Mouse (Mus musculus) left cerebral cortex, adult 2 months (tissue): ENCODE results near the gene Auh. TPM values are rescaled to one million over a fixed set of nuclear protein-coding genes. Genes with fewer than 3 reads are reported as not detected.

ENCODE experiments used
- DNase-seq, 2 experiments: peaks; one replicate each; pipeline ENCODE4 v3.0.0; 2021 to 2022; ENCODE audit warnings: low spot score in 2 of 2, mixed read lengths in 1 of 2; ENCODE audit errors: extremely low spot score in 1 of 2
- H3K27ac ChIP-seq: fragments of 200-600 bp; 2 replicates; pipeline ENCODE4 v1.8.1; 2022
- H3K4me3 ChIP-seq: fragments of 200-600 bp; 2 replicates; pipeline ENCODE4 v1.8.1; 2022
- CTCF ChIP-seq: fragments of 200-600 bp; IDR thresholded peaks from 2 replicates; pipeline ENCODE4 v1.8.1; 2022; ENCODE audit warnings: antibody characterized with exemption, mild to moderate bottlenecking, moderate library complexity
- intact Hi-C: fragments of 180-260 bp; cut with DNase I; formaldehyde crosslinking; loops from one replicate; pipeline ENCODE4 v1.15.1; 2025
- total RNA-seq, 2 experiments: library from RNA; stranded (reverse); gene quantifications; 2 replicates each; pipeline ENCODE4 v1.2.3; 2021

Auh gene
- total RNA-seq, 2 experiments from 2014 or later, result 92.3 to 99.0 TPM

GRCm38 (mm10) chr13:52874338-52874737 is 55.1 kb downstream of the Auh start:
- DNase-seq, result no peak
- intact Hi-C loops, result loop anchor here (2.0 kb wide), 1 partner anchor 56 kb away; no protein-coding TSS in a partner anchor
- H3K27ac ChIP-seq, result no peak overlapping the region
- no peak overlapping the region for H3K4me3 ChIP-seq
- no peak for TF ChIP-seq CTCF

GRCm38 (mm10) chr13:52873923-52874322 is 55.6 kb downstream of the Auh start:
- intact Hi-C loops, result loop anchor here (2.0 kb wide), 1 partner anchor 55 kb away; no protein-coding TSS in a partner anchor
- no peak for DNase-seq
- Histone ChIP-seq H3K27ac (no peak overlapping the region), H3K4me3 (no peak overlapping the region)
- TF ChIP-seq CTCF, result no peak

- DNase-seq, result peak; percentile 39 to 45
- Histone ChIP-seq H3K27ac (no peak overlapping the region), H3K4me3 (no peak overlapping the region)
- TF ChIP-seq CTCF, result no peak
- intact Hi-C loops, result loop anchor here (5.0 kb wide), 1 partner anchor 209 kb away; no protein-coding TSS in a partner anchor
These were observed 63.3 kb downstream of the Auh start for GRCm38 (mm10) chr13:52866005-52866792.

- H3K4me3 ChIP-seq, result no peak overlapping the region
- DNase-seq, result no peak
- TF ChIP-seq CTCF, result no peak
- H3K27ac ChIP-seq, result no peak overlapping the region
- intact Hi-C loops, result no loop called here
These were observed 66.0 kb downstream of the Auh start for GRCm38 (mm10) chr13:52863436-52863835.

GRCm38 (mm10) chr13:52860006-52860685 is 69.3 kb downstream of the Auh start:
- TF ChIP-seq CTCF, result no peak
- intact Hi-C loops, result no loop called here
- DNase-seq, result no peak
- Histone ChIP-seq H3K4me3 (no peak overlapping the region), H3K27ac (no peak overlapping the region)

- DNase-seq, result no peak
- Histone ChIP-seq H3K4me3 (no peak overlapping the region), H3K27ac (no peak overlapping the region)
- no peak for TF ChIP-seq CTCF
- intact Hi-C loops, result no loop called here
These were observed 70.2 kb downstream of the Auh start for GRCm38 (mm10) chr13:52859065-52859820.

- intact Hi-C loops, result no loop called here
- no peak overlapping the region for H3K27ac ChIP-seq
- no peak for TF ChIP-seq CTCF
- no peak for DNase-seq
- H3K4me3 ChIP-seq, result no peak overlapping the region
These were observed 71.1 kb downstream of the Auh start for GRCm38 (mm10) chr13:52858373-52858772.

- Histone ChIP-seq H3K4me3 (no peak overlapping the region), H3K27ac (no peak overlapping the region)
- no peak for TF ChIP-seq CTCF
- DNase-seq, result no peak
- intact Hi-C loops, result no loop called here
These were observed 71.7 kb downstream of the Auh start for GRCm38 (mm10) chr13:52857781-52858180.

- Histone ChIP-seq H3K27ac (no peak overlapping the region), H3K4me3 (no peak overlapping the region)
- no peak for DNase-seq
- intact Hi-C loops, result no loop called here
- TF ChIP-seq CTCF, result no peak
These were observed 75.9 kb downstream of the Auh start for GRCm38 (mm10) chr13:52853536-52853935.

GRCm38 (mm10) chr13:52851886-52852285 is 77.6 kb downstream of the Auh start:
- DNase-seq, result no peak
- TF ChIP-seq CTCF, result no peak
- intact Hi-C loops, result no loop called here
- Histone ChIP-seq H3K4me3 (no peak overlapping the region), H3K27ac (no peak overlapping the region)

GRCm38 (mm10) chr13:52850024-52850723 is 79.3 kb downstream of the Auh start:
- Histone ChIP-seq H3K27ac (no peak overlapping the region), H3K4me3 (no peak overlapping the region)
- intact Hi-C loops, result no loop called here
- peak; percentile 35 for TF ChIP-seq CTCF
- no peak for DNase-seq
